Mouse (Mus musculus) embryonic facial prominence, embryonic 10.5 days (tissue): Measurements from ENCODE around the gene Txn2. TPM values are rescaled to one million over a fixed set of nuclear protein-coding genes. Genes with fewer than 3 reads are reported as not detected.
A peak's percentile ranks its signal among the peaks of the same experiment; 100 is the strongest.

Experiments used
- DNase-seq: peaks from one replicate; pipeline ENCODE4 v3.0.0-alpha.2; 2017; ENCODE audit warnings: low spot score
- H3K27ac ChIP-seq: fragments of 300-500 bp; sonication (generic); replicated peaks from 2 replicates; pipeline ENCODE4 v1.5.1; 2016; ENCODE audit warnings: mild to moderate bottlenecking
- H3K27me3 ChIP-seq: fragments of 300-500 bp; sonication (generic); replicated peaks from 2 replicates; pipeline ENCODE4 v1.6.1; 2016; ENCODE audit warnings: low read depth, mild to moderate bottlenecking; ENCODE audit not compliant: poor library complexity, severe bottlenecking
- H3K36me3 ChIP-seq: fragments of 300-500 bp; sonication (generic); replicated peaks from 2 replicates; pipeline ENCODE4 v1.6.1; 2016; ENCODE audit warnings: mild to moderate bottlenecking, moderate library complexity
- H3K4me1 ChIP-seq: fragments of 300-500 bp; sonication (generic); 2 replicates; pipeline ENCODE4 v1.6.1; 2016
- H3K4me3 ChIP-seq: fragments of 300-500 bp; sonication (generic); 2 replicates; pipeline ENCODE4 v1.5.1; 2016; ENCODE audit warnings: mild to moderate bottlenecking, moderate library complexity
- H3K9me3 ChIP-seq: fragments of 300-500 bp; sonication (generic); 2 replicates; pipeline ENCODE4 v1.6.1; 2016; ENCODE audit warnings: mild to moderate bottlenecking
- WGBS: fragments of 180-500 bp; shearing (Covaris S2); methylation state at CpG from one replicate; pipeline ENCODE4 v1.1.7; 2016; 5-methylcytosine and 5-hydroxymethylcytosine counted together
- polyA plus RNA-seq: library from polyadenylated mRNA; unstranded; fragments of >200 nt; fragmentation: Nextera tagmentation; extraction: Ambion mirVana; gene quantifications from 2 replicates; pipeline ENCODE4 v1.2.1, GENCODE M21; 2016

The Txn2 gene
- polyA plus RNA-seq, 1 experiment from 2014 or later, result 289 TPM

DNA sequence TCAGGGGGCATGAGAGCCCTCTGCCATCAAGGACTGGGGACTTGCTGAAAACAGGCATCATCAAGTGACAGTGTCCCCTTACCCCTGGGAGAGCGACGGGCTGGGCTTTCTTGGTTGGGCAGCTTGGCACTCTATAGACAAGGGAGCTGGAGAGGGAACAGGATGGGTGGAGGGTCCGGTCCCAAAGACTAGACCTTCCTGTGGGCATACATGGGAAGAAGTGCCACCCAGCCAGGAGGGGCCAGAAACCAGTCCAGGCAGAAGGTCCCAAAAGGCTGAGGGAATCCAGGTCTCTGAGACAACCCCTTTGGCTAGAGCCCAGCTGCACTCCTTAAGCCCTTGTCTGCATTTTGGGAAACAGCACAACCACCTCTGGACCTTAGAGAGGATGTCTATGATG lies 14.3 kb downstream of the Txn2 start:
- no peak overlapping the region for H3K4me3 ChIP-seq
- H3K36me3 ChIP-seq, result peaks cover 60% of the 10 kb centered on the region
- no peaks in the 10 kb centered on the region for H3K9me3 ChIP-seq
- H3K27me3 ChIP-seq, result no peaks in the 10 kb centered on the region
- H3K27ac ChIP-seq, result no peak overlapping the region
- peaks cover 26% of the 10 kb centered on the region for H3K4me1 ChIP-seq
- WGBS, result 95% methylated on average over 3 of the region's 3 CpGs
- DNase-seq, result no peak

DNA sequence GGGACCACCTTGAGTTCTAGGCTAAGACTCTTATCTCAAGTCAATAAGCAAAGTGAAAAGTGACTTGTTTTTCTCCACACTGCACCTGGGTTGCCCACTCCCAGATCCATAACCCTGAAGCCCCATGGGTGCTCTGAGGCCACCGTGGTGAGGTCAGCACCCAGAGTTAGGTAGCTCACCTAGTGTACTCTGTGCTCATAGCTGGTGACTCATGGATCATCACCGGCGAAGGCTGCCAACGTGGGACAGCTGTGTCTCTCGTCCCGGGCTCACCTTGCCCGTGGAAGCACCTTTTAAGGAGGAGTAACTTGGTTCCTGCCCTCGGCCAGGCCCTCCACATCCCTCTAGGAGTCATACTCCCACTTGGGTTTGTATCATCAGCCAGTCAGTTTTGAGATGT lies 15.8 kb downstream of the Txn2 start:
- WGBS, result 87% methylated on average over 8 of the region's 8 CpGs
- Histone ChIP-seq H3K4me3 (no peak overlapping the region), H3K27ac (peak overlapping the region; percentile 76; the same call in 1 of the 2 replicates), H3K9me3 (no peaks in the 10 kb centered on the region), H3K36me3 (peaks cover 46% of the 10 kb centered on the region), H3K4me1 (peaks cover 35% of the 10 kb centered on the region), H3K27me3 (no peaks in the 10 kb centered on the region)
- no peak for DNase-seq

GRCm38 (mm10) chr15:77912585-77912984 lies 16.2 kb downstream of the Txn2 start:
- Histone ChIP-seq H3K27me3 (no peaks in the 10 kb centered on the region), H3K9me3 (no peaks in the 10 kb centered on the region), H3K4me1 (peaks cover 40% of the 10 kb centered on the region), H3K4me3 (no peak overlapping the region), H3K27ac (peak overlapping the region; percentile 76), H3K36me3 (peaks cover 41% of the 10 kb centered on the region)
- no peak for DNase-seq
- 52% methylated on average over 7 of the region's 7 CpGs for WGBS

GRCm38 (mm10) chr15:77912048-77912447 lies 16.8 kb downstream of the Txn2 start:
- 44% methylated on average over 5 of the region's 5 CpGs for WGBS
- Histone ChIP-seq H3K36me3 (peaks cover 38% of the 10 kb centered on the region), H3K27ac (peak overlapping the region; percentile 76), H3K4me1 (peaks cover 46% of the 10 kb centered on the region), H3K9me3 (no peaks in the 10 kb centered on the region), H3K27me3 (no peaks in the 10 kb centered on the region), H3K4me3 (no peak overlapping the region)
- no peak for DNase-seq

GRCm38 (mm10) chr15:77911065-77911464 lies 17.7 kb downstream of the Txn2 start:
- peaks cover 3% of the 10 kb centered on the region; the same call in 1 of the 2 replicates for H3K27me3 ChIP-seq
- no peak overlapping the region for H3K4me3 ChIP-seq
- DNase-seq, result peak; percentile 47
- peaks cover 28% of the 10 kb centered on the region for H3K36me3 ChIP-seq
- H3K27ac ChIP-seq, result peak overlapping the region; percentile 26; the same call in 1 of the 2 replicates
- no peaks in the 10 kb centered on the region for H3K9me3 ChIP-seq
- 15% methylated on average over 2 of the region's 2 CpGs for WGBS
- peaks cover 55% of the 10 kb centered on the region for H3K4me1 ChIP-seq

- Histone ChIP-seq H3K27ac (peak overlapping the region; percentile 37; the same call in 1 of the 2 replicates), H3K4me1 (peaks cover 83% of the 10 kb centered on the region)
- 48% methylated on average over 9 of the region's 9 CpGs for WGBS
Measured at GRCm38 (mm10) chr15:77907646-77908518, 20.9 kb downstream of the Txn2 start.

GRCm38 (mm10) chr15:77906545-77906944 lies 22.3 kb downstream of the Txn2 start:
- peaks cover 9% of the 10 kb centered on the region; the same call in 1 of the 2 replicates for H3K27me3 ChIP-seq
- DNase-seq, result peak; percentile 21
- peak overlapping the region; percentile 13; the same call in 1 of the 2 replicates for H3K4me3 ChIP-seq
- H3K9me3 ChIP-seq, result no peaks in the 10 kb centered on the region
- no peaks in the 10 kb centered on the region for H3K36me3 ChIP-seq
- peaks cover 69% of the 10 kb centered on the region for H3K4me1 ChIP-seq
- 36% methylated on average over 10 of the region's 10 CpGs for WGBS
- H3K27ac ChIP-seq, result peak overlapping the region; percentile 86

More at GRCm38 (mm10) chr15:77907646-77908518, 20.9 kb downstream of the Txn2 start:
- Histone ChIP-seq H3K4me3 (no peak overlapping the region), H3K27me3 (peaks cover 9% of the 10 kb centered on the region; the same call in 1 of the 2 replicates), H3K36me3 (no peaks in the 10 kb centered on the region), H3K9me3 (no peaks in the 10 kb centered on the region)
- no peak for DNase-seq

GRCm38 (mm10) chr15:77906081-77906480 lies 22.7 kb downstream of the Txn2 start:
- H3K4me1 ChIP-seq, result peaks cover 65% of the 10 kb centered on the region
- H3K27ac ChIP-seq, result peak overlapping the region; percentile 86
- WGBS, result 80% methylated on average over 8 of the region's 8 CpGs

GRCm38 (mm10) chr15:77905275-77905970 lies 23.4 kb downstream of the Txn2 start:
- Histone ChIP-seq H3K4me1 (peaks cover 60% of the 10 kb centered on the region), H3K27me3 (peaks cover 9% of the 10 kb centered on the region; the same call in 1 of the 2 replicates), H3K36me3 (no peaks in the 10 kb centered on the region), H3K27ac (peak overlapping the region; percentile 86), H3K9me3 (no peaks in the 10 kb centered on the region), H3K4me3 (peak overlapping the region; percentile 52)
- WGBS, result 4% methylated on average over 26 of the region's 26 CpGs
- DNase-seq, result peak; percentile 92

More at GRCm38 (mm10) chr15:77906081-77906480, 22.7 kb downstream of the Txn2 start:
- no peaks in the 10 kb centered on the region for H3K9me3 ChIP-seq
- H3K4me3 ChIP-seq, result no peak overlapping the region
- no peaks in the 10 kb centered on the region for H3K36me3 ChIP-seq
- H3K27me3 ChIP-seq, result peaks cover 9% of the 10 kb centered on the region; the same call in 1 of the 2 replicates
- no peak for DNase-seq

- no peaks in the 10 kb centered on the region for H3K9me3 ChIP-seq
- peaks cover 60% of the 10 kb centered on the region for H3K4me1 ChIP-seq
- peaks cover 9% of the 10 kb centered on the region; the same call in 1 of the 2 replicates for H3K27me3 ChIP-seq
- H3K27ac ChIP-seq, result peak overlapping the region; percentile 86
- peak overlapping the region; percentile 52; the same call in 1 of the 2 replicates for H3K4me3 ChIP-seq
- H3K36me3 ChIP-seq, result no peaks in the 10 kb centered on the region
- WGBS, result 21% methylated on average over 12 of the region's 12 CpGs
- DNase-seq, result peak; percentile 37
Measured at GRCm38 (mm10) chr15:77904363-77904892, 24.4 kb downstream of the Txn2 start.

- Histone ChIP-seq H3K4me3 (no peak overlapping the region), H3K4me1 (peaks cover 52% of the 10 kb centered on the region), H3K27me3 (peaks cover 9% of the 10 kb centered on the region; the same call in 1 of the 2 replicates), H3K36me3 (no peaks in the 10 kb centered on the region), H3K9me3 (no peaks in the 10 kb centered on the region), H3K27ac (peak overlapping the region; percentile 86)
- DNase-seq, result no peak
- 65% methylated on average over 5 of the region's 5 CpGs for WGBS
Measured at GRCm38 (mm10) chr15:77903176-77903575, 25.6 kb downstream of the Txn2 start.

- H3K36me3 ChIP-seq, result no peaks in the 10 kb centered on the region
- no peaks in the 10 kb centered on the region for H3K9me3 ChIP-seq
- no peak overlapping the region for H3K27ac ChIP-seq
- H3K4me1 ChIP-seq, result peaks cover 24% of the 10 kb centered on the region
- 83% methylated on average over 13 of the region's 14 CpGs for WGBS
- no peak for DNase-seq
- no peaks in the 10 kb centered on the region for H3K27me3 ChIP-seq
- H3K4me3 ChIP-seq, result no peak overlapping the region
Measured at GRCm38 (mm10) chr15:77894926-77895325, 33.9 kb downstream of the Txn2 start.
